Mouse (Mus musculus) forebrain, embryonic 16.5 days (tissue): ENCODE data around the gene Rarg. TPM values are rescaled to one million over a fixed set of nuclear protein-coding genes. Genes with fewer than 3 reads are reported as not detected.

Experiments used
- ATAC-seq: fragments of 200-750 bp; cut with Nextera tagmentation; 2 replicates; pipeline ENCODE4 v1.8.0; 2017; ENCODE audit warnings: mild to moderate bottlenecking, moderate library complexity
- H3K27ac ChIP-seq: fragments of 300-500 bp; sonication (generic); 2 replicates; pipeline ENCODE4 v1.5.1; 2014; ENCODE audit warnings: low read length, control low read depth
- H3K27me3 ChIP-seq: fragments of 300-500 bp; sonication (generic); replicated peaks from 2 replicates; pipeline ENCODE4 v1.6.1; 2014; ENCODE audit warnings: low read length; ENCODE audit not compliant: control insufficient read depth, insufficient read depth
- H3K36me3 ChIP-seq: fragments of 300-500 bp; sonication (generic); 2 replicates; pipeline ENCODE4 v1.6.1; 2014; ENCODE audit not compliant: control insufficient read depth, insufficient read depth
- H3K4me1 ChIP-seq: fragments of 300-500 bp; sonication (generic); replicated peaks from 2 replicates; pipeline ENCODE4 v1.6.1; 2014; ENCODE audit warnings: low read length; ENCODE audit not compliant: control insufficient read depth, insufficient read depth
- H3K4me2 ChIP-seq: fragments of 300-500 bp; sonication (generic); 2 replicates; pipeline ENCODE4 v1.6.1; 2014; ENCODE audit warnings: mild to moderate bottlenecking, low read length, control low read depth
- H3K4me3 ChIP-seq: fragments of 300-500 bp; sonication (generic); replicated peaks from 2 replicates; pipeline ENCODE4 v1.5.1; 2014; ENCODE audit warnings: mild to moderate bottlenecking, low read length, control low read depth
- H3K9ac ChIP-seq: fragments of 300-500 bp; sonication (generic); replicated peaks from 2 replicates; pipeline ENCODE4 v1.6.1; 2014; ENCODE audit warnings: low read depth, low read length, control low read depth
- H3K9me3 ChIP-seq: fragments of 300-500 bp; sonication (generic); 2 replicates; pipeline ENCODE4 v1.6.1; 2016; ENCODE audit warnings: low read length; ENCODE audit not compliant: control insufficient read depth
- WGBS: fragments of 180-500 bp; shearing (Covaris S2); extraction: QIAGEN DNeasy Blood & Tissue Kit; methylation state at CpG from one replicate; pipeline ENCODE4 v1.1.7; 2014; 5-methylcytosine and 5-hydroxymethylcytosine counted together
- polyA plus RNA-seq: library from polyadenylated mRNA; unstranded; fragments of >200 nt; fragmentation: Nextera tagmentation; extraction: Ambion mirVana; gene quantifications from 2 replicates; pipeline ENCODE4 v1.2.1, GENCODE M21; 2015

Gene Rarg
- polyA plus RNA-seq, 1 experiment from 2014 or later: 6.4 TPM

DNA sequence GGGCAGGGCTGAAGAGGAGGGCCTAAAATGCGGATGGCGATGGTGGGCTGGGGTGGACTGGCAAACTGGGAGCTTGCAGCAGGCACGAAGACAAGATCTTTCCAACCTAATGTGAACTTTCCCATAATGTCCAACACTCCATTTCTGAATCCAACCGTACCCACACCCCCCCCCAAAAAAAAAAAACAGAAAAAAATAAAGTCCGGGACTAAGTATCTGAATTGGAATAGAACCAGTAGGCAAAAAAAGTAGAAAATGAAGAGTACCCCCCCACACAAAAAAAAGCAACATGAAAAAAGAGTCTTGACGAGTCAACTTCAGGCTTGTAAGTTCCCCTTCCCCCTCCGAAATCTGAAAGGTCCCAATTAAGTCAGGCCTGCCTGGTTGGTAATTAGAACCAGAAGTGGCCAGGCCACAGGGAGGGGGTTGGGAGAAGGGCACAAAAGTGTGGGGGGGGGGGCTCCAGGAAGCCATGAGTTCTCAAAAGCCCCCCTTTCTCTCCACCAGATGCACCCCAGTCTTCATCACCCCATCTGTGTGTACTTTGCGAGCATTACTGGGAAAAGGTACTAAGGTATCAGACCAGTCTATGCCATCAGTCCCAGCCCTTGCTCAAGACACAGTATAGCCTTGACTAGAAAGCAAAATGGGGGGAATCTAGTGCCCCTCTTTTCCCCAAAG is 9.0 kb downstream of the Rarg start:
- Histone ChIP-seq H3K4me3 (peak overlapping the region; percentile 55), H3K9me3 (no peaks in the 10 kb centered on the region), H3K36me3 (no peaks in the 10 kb centered on the region), H3K27ac (no peak overlapping the region), H3K4me1 (peaks cover 35% of the 10 kb centered on the region), H3K27me3 (peaks cover 4% of the 10 kb centered on the region; the same call in 1 of the 2 replicates), H3K4me2 (peak overlapping the region; percentile 67), H3K9ac (peak overlapping the region; percentile 55)
- no peak for ATAC-seq
- 7% methylated on average over 8 of the region's 8 CpGs for WGBS

DNA sequence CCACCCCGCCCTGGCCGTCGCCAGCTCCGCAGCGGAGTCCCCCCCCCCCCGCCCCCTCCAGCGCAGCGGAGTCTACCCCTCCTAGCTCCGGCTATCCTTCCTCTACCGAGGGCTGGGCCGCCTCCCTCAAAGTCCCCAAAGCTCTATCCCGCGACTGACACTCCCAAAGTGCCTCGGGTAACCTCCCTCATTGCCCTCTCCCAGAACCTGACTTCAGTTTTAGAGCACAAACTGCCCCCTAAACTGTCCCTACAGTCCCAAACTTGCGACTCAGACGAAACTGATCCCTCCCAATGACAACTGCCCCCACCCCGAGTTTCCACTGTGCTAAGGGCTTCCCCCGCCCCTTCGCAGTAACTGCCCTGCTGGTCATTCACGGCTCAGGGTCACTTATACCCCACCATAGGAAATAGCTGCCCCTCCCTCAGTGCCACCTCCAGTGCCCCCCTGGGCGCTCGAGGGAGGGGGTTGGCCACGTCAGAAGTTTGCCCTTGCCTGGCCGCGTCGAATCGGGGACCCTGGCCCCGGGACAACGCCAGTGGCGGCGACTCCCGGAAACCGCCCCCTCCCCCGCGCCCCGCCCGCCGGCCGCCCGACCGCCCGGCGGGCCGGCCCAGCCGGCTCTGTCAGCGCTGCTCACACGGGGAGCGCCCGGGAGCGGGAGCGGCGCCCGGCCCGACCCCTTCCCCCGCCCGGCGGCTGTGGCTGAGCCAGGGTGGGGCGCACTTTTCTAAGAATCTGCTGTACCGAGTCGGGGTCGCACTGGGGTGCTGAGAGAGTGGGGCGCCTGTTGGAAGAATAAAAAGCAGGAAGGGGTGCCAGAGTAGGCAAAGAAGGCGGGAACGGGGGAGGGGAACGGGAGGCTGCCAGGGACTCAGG is 9.8 kb downstream of the Rarg start:
- peaks cover 39% of the 10 kb centered on the region for H3K4me1 ChIP-seq
- H3K9ac ChIP-seq: peak overlapping the region; percentile 55
- H3K4me2 ChIP-seq: peak overlapping the region; percentile 67
- WGBS: under 1% methylated on average over 47 of the region's 65 CpGs
- H3K36me3 ChIP-seq: no peaks in the 10 kb centered on the region
- ATAC-seq: 0 out of 2 replicates have a peak, but pooled peaks have one; percentile 11
- H3K4me3 ChIP-seq: peak overlapping the region; percentile 55
- peaks cover 6% of the 10 kb centered on the region for H3K27me3 ChIP-seq
- no peaks in the 10 kb centered on the region for H3K9me3 ChIP-seq
- peak overlapping the region; percentile 16; the same call in 1 of the 2 replicates for H3K27ac ChIP-seq

DNA sequence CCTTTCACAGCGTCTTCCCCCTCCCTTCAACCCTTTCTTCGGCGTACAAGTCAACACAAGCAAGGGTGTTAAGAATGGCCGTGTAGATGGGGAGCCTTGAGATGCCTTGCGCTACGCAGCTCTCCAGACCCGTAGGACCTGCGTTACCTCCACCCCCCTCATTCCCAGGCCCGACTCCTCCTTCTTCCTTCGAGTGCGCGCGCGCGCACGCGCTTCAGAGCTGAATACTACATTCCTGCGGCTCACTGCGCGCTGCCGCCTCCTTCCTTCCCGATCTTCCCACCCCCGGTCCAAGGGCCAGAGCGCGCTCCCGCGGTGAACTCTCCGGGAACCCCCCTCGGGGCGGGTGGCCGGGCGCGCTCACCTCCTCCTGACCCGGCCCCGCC is 10.5 kb downstream of the Rarg start:
- peak overlapping the region; percentile 55 for H3K9ac ChIP-seq
- peak; percentile 85 for ATAC-seq
- peaks cover 6% of the 10 kb centered on the region for H3K27me3 ChIP-seq
- peak overlapping the region; percentile 55 for H3K4me3 ChIP-seq
- H3K4me2 ChIP-seq: peak overlapping the region; percentile 67
- H3K9me3 ChIP-seq: no peaks in the 10 kb centered on the region
- H3K4me1 ChIP-seq: peaks cover 39% of the 10 kb centered on the region
- H3K27ac ChIP-seq: peak overlapping the region; percentile 92
- H3K36me3 ChIP-seq: no peaks in the 10 kb centered on the region
- WGBS: 0% methylated on average over 30 of the region's 35 CpGs

DNA sequence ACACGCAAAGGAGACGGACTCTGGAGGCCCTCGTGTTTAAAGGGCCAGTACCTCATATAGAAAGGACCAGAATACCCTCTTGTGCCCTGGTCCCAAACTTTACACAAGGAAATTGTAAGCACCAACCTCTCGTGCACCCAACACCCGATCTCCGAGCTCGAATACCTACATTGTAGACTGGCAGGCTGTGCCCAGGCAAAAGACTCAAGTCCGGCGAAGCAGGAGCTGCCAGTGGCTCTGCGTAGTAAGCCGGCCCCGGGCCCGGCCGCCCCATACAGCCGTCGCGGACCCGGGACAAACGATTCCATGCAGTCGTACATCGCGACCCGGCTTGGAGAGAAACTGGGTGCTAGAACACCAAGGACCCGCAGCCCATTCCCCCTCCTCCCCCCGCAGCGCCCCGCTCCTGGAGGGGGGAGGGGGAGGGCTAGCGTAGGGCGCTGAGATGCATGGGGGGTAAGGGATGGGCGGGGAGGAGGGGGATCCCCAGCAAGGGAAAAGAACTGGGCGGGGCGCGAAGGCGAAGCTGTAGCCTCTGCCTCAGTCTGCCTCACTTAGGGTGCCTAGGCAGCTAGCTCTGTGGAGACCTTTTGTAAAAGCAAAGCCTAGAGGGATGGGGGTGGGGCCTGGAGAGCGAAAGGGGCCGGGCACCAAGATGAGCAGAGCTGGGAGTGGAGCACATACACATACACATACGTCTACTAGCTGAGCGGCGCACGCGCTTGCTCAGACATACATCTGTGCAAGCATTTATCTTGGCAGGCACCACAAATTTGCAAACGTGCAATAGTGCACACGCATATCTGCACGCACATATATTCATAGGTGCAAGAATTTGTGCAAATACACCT is 11.2 kb downstream of the Rarg start:
- Histone ChIP-seq H3K27me3 (peaks cover 6% of the 10 kb centered on the region), H3K27ac (peak overlapping the region; percentile 92), H3K36me3 (no peaks in the 10 kb centered on the region), H3K9ac (peak overlapping the region; percentile 55), H3K4me1 (peaks cover 39% of the 10 kb centered on the region), H3K9me3 (no peaks in the 10 kb centered on the region), H3K4me3 (peak overlapping the region; percentile 55), H3K4me2 (peak overlapping the region; percentile 67)
- peak; percentile 95 for ATAC-seq
- WGBS: under 1% methylated on average over 41 of the region's 44 CpGs

DNA sequence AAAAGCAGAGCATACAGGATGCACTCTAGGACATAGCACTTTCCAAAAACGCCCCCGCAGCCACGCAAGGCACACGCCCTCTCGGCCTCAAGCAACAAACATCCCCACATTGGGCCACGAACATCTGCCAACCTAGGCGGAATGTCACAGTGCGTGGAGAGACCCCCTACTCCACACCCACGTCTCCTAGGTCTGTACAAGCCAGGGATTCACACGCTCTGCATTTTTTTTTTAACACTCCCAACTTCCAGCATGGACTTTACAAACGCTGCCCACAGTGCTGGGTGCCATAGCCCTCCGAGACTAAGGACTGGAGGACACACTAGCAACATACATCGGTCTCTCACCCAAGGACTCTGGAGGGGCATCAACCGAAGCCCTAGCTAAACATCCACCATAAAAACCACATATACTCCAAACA is 11.8 kb downstream of the Rarg start:
- WGBS: 11% methylated on average over 14 of the region's 14 CpGs
- peaks cover 6% of the 10 kb centered on the region for H3K27me3 ChIP-seq
- no peak for ATAC-seq
- peak overlapping the region; percentile 55 for H3K4me3 ChIP-seq
- H3K27ac ChIP-seq: no peak overlapping the region
- H3K9ac ChIP-seq: peak overlapping the region; percentile 55
- H3K4me1 ChIP-seq: peaks cover 39% of the 10 kb centered on the region
- no peaks in the 10 kb centered on the region for H3K36me3 ChIP-seq
- H3K4me2 ChIP-seq: peak overlapping the region; percentile 67
- no peaks in the 10 kb centered on the region for H3K9me3 ChIP-seq

DNA sequence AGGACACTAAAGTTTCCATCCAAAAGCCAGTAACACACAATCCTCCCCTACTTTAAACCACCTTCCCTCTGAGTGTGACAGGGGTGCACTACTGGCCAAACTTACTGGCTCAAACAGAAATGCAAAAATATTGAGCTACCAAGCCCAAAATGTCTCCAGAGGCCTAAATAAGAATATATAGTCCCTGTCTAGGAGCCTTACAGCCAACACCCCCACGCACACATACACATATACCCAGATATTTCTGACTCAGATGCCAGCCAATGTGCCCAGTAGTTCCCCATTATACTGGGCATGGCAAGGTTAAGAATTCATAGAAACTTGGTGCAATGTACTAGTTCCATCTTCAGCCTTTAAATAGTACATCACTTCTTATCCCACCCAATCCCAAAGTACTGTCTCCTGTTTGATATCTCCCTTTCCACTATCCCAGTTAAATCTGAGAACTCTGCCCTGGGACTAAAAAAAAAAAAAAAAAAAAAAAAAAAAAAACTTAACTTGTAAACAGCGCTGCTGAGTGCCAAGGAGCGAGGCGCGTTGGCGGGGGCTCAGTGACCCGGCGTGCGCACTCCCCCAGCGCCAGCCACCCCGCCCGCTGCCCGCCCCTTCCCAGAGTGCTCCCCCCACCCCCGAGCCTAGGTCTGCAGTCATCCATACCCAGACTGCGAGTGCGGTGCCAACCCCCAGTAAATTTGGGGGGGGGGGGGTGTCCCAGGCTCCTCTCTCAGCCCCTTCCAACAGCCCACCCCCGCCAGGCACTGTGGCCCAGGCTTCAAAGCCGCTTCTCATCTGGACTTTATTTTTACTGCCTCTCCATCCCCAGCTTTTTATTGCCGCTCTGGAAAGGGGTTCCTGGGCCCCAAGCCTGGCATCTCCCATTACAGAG is 12.8 kb downstream of the Rarg start:
- Histone ChIP-seq H3K27me3 (peaks cover 6% of the 10 kb centered on the region), H3K4me2 (peak overlapping the region; percentile 67), H3K4me3 (peak overlapping the region; percentile 55), H3K4me1 (peaks cover 39% of the 10 kb centered on the region), H3K9ac (0 out of 2 replicates have a peak overlapping the region, but pooled peaks have one; percentile 28), H3K9me3 (no peaks in the 10 kb centered on the region), H3K27ac (no peak overlapping the region), H3K36me3 (no peaks in the 10 kb centered on the region)
- 10% methylated on average over 19 of the region's 19 CpGs for WGBS
- no peak for ATAC-seq

DNA sequence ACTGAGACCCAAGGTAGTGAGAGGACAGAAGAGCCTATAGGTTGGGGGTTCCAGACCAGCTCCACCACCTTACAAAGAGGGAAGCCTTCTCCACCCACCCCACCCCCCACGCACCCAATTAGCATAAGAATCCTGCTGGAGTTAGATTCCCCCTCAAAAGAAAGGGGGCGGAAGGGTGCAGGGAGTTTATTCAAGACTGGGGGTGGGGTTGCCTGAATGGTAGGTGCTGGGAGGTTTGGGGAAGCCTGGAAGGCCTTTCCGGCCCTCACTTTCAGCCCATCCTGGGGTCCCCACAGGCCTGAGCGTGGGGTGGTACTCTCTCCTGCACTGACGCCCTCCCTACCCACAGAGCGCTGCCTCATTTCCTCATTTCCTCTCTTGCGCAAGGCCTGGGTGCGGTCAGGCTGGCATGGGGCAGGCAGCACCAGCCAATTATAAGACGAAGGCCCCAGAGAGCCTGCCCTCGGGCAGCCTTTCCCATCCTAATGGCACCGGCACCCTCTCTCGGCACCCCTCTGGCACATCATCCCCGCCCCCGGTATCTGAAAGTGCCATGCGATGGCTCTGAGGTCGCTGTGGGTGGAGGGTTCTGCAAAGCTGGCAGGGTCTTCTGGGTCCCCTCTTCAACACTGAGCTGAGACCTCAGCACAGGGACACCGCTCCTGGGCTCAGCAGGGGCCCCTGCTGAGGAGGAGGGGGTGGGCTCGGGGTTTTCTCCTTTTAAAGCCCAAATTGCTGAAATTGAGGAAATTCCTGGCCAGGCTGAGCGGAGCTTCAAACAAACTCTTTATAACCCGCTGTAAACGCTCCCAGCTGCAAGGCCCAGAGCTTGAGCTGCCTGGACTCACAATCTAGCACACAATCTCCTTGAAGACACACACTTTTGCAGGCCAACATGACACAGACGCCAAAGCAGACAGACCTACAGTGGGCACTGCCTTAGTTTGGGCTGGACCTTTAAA is 13.8 kb downstream of the Rarg start:
- H3K4me1 ChIP-seq: peaks cover 39% of the 10 kb centered on the region
- peak overlapping the region; percentile 31 for H3K9ac ChIP-seq
- 13% methylated on average over 21 of the region's 22 CpGs for WGBS
- H3K4me2 ChIP-seq: peak overlapping the region; percentile 34
- peak overlapping the region; percentile 2; the same call in 1 of the 2 replicates for H3K4me3 ChIP-seq
- no peaks in the 10 kb centered on the region for H3K9me3 ChIP-seq
- ATAC-seq: no peak
- H3K36me3 ChIP-seq: no peaks in the 10 kb centered on the region
- peaks cover 6% of the 10 kb centered on the region for H3K27me3 ChIP-seq
- no peak overlapping the region for H3K27ac ChIP-seq
